Mouse (Mus musculus): ENCODE results near the gene Btaf1.

GRCm38 (mm10) chr19:36926553-36927236 is 816 bp downstream of the Btaf1 start:
- TF ChIP-seq POLR2A (IDR thresholded peaks at IDR 0.05; ENCODE audit: insufficient read depth, low read length), result no peak
- TF ChIP-seq CTCF (IDR thresholded peaks at IDR 0.05; ENCODE audit: low read depth, low read length), result no peak
- TF ChIP-seq EP300 (IDR thresholded peaks at IDR 0.05; ENCODE audit: insufficient read depth, low read depth, low read length), result no peak

Measured in ES-Bruce4 (cell line).